20 mouse cellular contexts compared by ENCODE assay signal in the genomic region with DNA sequence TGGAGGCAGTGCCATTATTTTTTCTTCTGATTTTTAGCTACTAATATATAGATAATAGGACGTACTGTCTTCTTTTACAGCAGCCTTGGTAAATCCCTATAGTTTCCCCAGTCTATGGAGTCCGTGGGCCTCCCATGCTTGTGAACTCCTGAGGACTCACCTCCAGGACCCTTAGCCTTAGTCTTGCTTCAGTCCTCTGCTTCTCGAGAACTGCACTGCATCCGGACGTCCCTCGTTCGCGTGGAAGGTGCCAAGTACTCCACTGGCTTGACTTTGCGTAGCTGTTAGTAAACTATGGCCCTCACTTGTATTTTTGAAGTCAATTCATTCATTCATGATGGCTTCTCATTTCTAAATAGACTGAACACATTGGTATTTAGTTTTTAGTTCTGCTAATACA. TPM values are rescaled to one million over a fixed set of nuclear protein-coding genes. Genes with fewer than 3 reads are reported as not detected.
DNase-seq lines count a peak whose midpoint lies in the region; TF ChIP-seq lines count a peak whose summit lies in the region.
"Had no signal": no experiment of that assay in that cellular context is flagged by ENCODE, and none has a peak within 500 bp of the region (broad histone marks: within the 10 kb centered on the region; RNA-seq: fewer than 3 reads in every experiment).

No protein-coding gene starts in this region.

- H3K4me1 ChIP-seq in ES-Bruce4 (ENCODE audit: control insufficient read depth, insufficient read depth, low read length) (peaks cover 6% of the 10 kb centered on the region), ES-E14 (ENCODE audit: control insufficient read depth in 2 of 2, insufficient read depth in 2 of 2, low read length in 2 of 2, poor library complexity in 1 of 2) (peaks cover 9 to 22% of the 10 kb centered on the region in 2 experiments; a peak in 3 of 4 replicates)
- H3K4me1 ChIP-seq: embryonic facial prominence, embryonic 10.5 days; embryonic facial prominence, embryonic 12.5 days; forebrain, embryonic 13.5 days; forebrain, embryonic 15.5 days had no signal

- H3K36me3 ChIP-seq in ES-Bruce4 (ENCODE audit: control insufficient read depth, insufficient read depth, low read length, poor library complexity, severe bottlenecking) = no peaks in the 10 kb centered on the region
- peaks cover 2% of the 10 kb centered on the region; the same call in 1 of the 2 replicates for H3K36me3 ChIP-seq in ES-E14 (ENCODE audit: control insufficient read depth, insufficient read depth, low read length, poor library complexity, severe bottlenecking)

- TF ChIP-seq CTCF in ES-Bruce4 (IDR thresholded peaks at IDR 0.05; ENCODE audit: low read depth, low read length) = no peak

- no peak for TF ChIP-seq EP300 in ES-Bruce4 (IDR thresholded peaks at IDR 0.05; ENCODE audit: insufficient read depth, low read depth, low read length)

- H3K9me3 ChIP-seq in ES-Bruce4 (replicated peaks; ENCODE audit: control insufficient read depth, insufficient read depth, low read length, poor library complexity, severe bottlenecking) (no peaks in the 10 kb centered on the region), ES-E14 (ENCODE audit: control insufficient read depth, insufficient read depth, low read depth, low read length) (no peaks in the 10 kb centered on the region)
- H3K9me3 ChIP-seq: embryonic facial prominence, embryonic 10.5 days; embryonic facial prominence, embryonic 12.5 days; forebrain, embryonic 13.5 days; forebrain, embryonic 15.5 days had no signal

- H3K27me3 ChIP-seq in ES-Bruce4 (ENCODE audit: control insufficient read depth, insufficient read depth, low read length, poor library complexity, severe bottlenecking) = no peaks in the 10 kb centered on the region
- H3K27me3 ChIP-seq: embryonic facial prominence, embryonic 12.5 days; forebrain, embryonic 13.5 days; forebrain, embryonic 15.5 days; Patski had no signal

- H3K4me3 ChIP-seq in ES-Bruce4 (ENCODE audit: low read depth, low read length) (no peak overlapping the region), ES-E14 (ENCODE audit: insufficient read depth in 1 of 2, low read depth in 1 of 2, low read length in 2 of 2, poor library complexity in 1 of 2, severe bottlenecking in 1 of 2) (peak overlapping the region in 1 of 2 experiments; percentile 23; a peak in 2 of 4 replicates)
- H3K4me3 ChIP-seq: embryonic facial prominence, embryonic 10.5 days; embryonic facial prominence, embryonic 12.5 days; forebrain, embryonic 13.5 days; forebrain, embryonic 15.5 days had no signal

- peak overlapping the region; percentile 95 for H3K27ac ChIP-seq in ES-Bruce4 (ENCODE audit: insufficient read depth, low read length)
- H3K27ac ChIP-seq in ES-E14 (ENCODE audit: insufficient read depth, low read depth, low read length, poor library complexity, severe bottlenecking) = peak overlapping the region; percentile 89
- H3K27ac ChIP-seq: embryonic facial prominence, embryonic 10.5 days; embryonic facial prominence, embryonic 12.5 days; forebrain, embryonic 13.5 days; forebrain, embryonic 15.5 days had no signal

- H3K9ac ChIP-seq in ES-Bruce4 (ENCODE audit: low read depth, poor library complexity, severe bottlenecking) (no peak overlapping the region), ES-E14 (ENCODE audit: insufficient read depth, low read depth, low read length, poor library complexity, severe bottlenecking) (no peak overlapping the region)
- H3K9ac ChIP-seq: embryonic facial prominence, embryonic 12.5 days; forebrain, embryonic 13.5 days; forebrain, embryonic 15.5 days; forebrain, postnatal 0 days had no signal

- TF ChIP-seq POLR2A in ES-Bruce4 (IDR thresholded peaks at IDR 0.05; ENCODE audit: insufficient read depth, low read length) = no peak

- DNase-seq in ES-E14 (ENCODE audit: low read depth, low spot score) (no peak), ZHBTc4 (ENCODE audit: low read depth, low spot score) (peak; percentile 51)
- no peak for DNase-seq in Muller cell, postnatal 12 days (ENCODE audit: inconsistent ontology term)
- no peak for DNase-seq in right cerebral cortex, adult 2 months (ENCODE audit: low spot score in 2 of 2)
- no peak for DNase-seq in kidney, postnatal 4 days
- DNase-seq: adrenal gland, adult 8-10 months; adrenal gland, postnatal 14 days; adrenal gland, postnatal 36 days; cerebellum, adult 11-12 months; cerebellum, adult 2 months; cerebellum, adult 9-10 months; cerebellum, postnatal 10 days; cerebellum, postnatal 25 days; forebrain, postnatal 0 days had no signal

- in situ Hi-C loops in ES-E14 (cut with MboI; ENCODE audit: low sequenced_read_pairs in 2 of 2, unreplicated experiment in 2 of 2) = no loop called here

TF ChIP-seq in ES-E14, 5 proteins besides CTCF, POLR2A, EP300 and RAD21:
- no peak for TF ChIP-seq HCFC1 (IDR thresholded peaks at IDR 0.05; ENCODE audit: borderline replicate concordance, insufficient read depth, low read length)
- TF ChIP-seq ZC3H11A (IDR thresholded peaks at IDR 0.05; ENCODE audit: borderline replicate concordance, low read depth, low read length) = no peak
- TF ChIP-seq MAFK (IDR thresholded peaks at IDR 0.05; ENCODE audit: insufficient read depth, low read depth, low read length) = no peak
- no peak for TF ChIP-seq ZNF384 (IDR thresholded peaks at IDR 0.05; ENCODE audit: low read depth, low read length)
- no peak for TF ChIP-seq CHD2 (IDR thresholded peaks at IDR 0.05; ENCODE audit: low read depth, low read length)
TF ChIP-seq in ES-E14: peak in this region for 0.

RNA-seq across cellular contexts. Expression of a gene that starts 38.8 kb away (rescaled TPM):
- 54.4 and 54.7 TPM in 2 replicates for polyA plus RNA-seq in ES-Bruce4 (2011; ENCODE audit: insufficient read depth, insufficient read length, low read depth, missing spikeins)
- 29.5 and 32.7 TPM in 2 replicates for total RNA-seq in ES-E14 (2012; rRNA removed)
